Mouse (Mus musculus) lung, adult 2 months (tissue): Measurements from ENCODE around the gene Gen1. TPM values are rescaled to one million over a fixed set of nuclear protein-coding genes. Genes with fewer than 3 reads are reported as not detected.

Source experiments
- DNase-seq: peaks from one replicate; pipeline ENCODE4 v3.0.0; 2022
- H3K4me1 ChIP-seq: fragments of 200-500 bp; 2 replicates; pipeline ENCODE4 v1.6.1; 2011; ENCODE audit warnings: low read length; ENCODE audit not compliant: control insufficient read depth, insufficient read depth
- H3K4me3 ChIP-seq: fragments of 200-500 bp; replicated peaks from 2 replicates; pipeline ENCODE3; 2011; ENCODE audit warnings: low read depth, mild to moderate bottlenecking, control low read depth, low read length; ENCODE audit errors: extremely low read depth
- CTCF ChIP-seq: fragments of 200-500 bp; IDR thresholded peaks from 2 replicates; pipeline ENCODE4 v1.5.1; 2011; ENCODE audit warnings: mild to moderate bottlenecking, low read length, control low read depth; ENCODE audit not compliant: insufficient read depth
- POLR2A ChIP-seq: fragments of 200-500 bp; IDR thresholded peaks from 2 replicates; pipeline ENCODE4 v1.6.1; 2011; ENCODE audit warnings: low read depth, mild to moderate bottlenecking, control low read depth, low read length, borderline replicate concordance; ENCODE audit errors: extremely low read depth
- WGBS: fragments of 180-500 bp; shearing (Covaris S2); methylation state at CpG from one replicate; pipeline ENCODE4 v1.1.7; 2018; 5-methylcytosine and 5-hydroxymethylcytosine counted together
- polyA plus RNA-seq: library from polyadenylated mRNA; depleted of rRNA; stranded (reverse); fragments of >200 nt; gene quantifications from 2 replicates; pipeline ENCODE4 v1.2.3, GENCODE M21; 2012

Gen1 gene
- polyA plus RNA-seq, 1 experiment = 0.17 TPM

GRCm38 (mm10) chr12:11226123-11226522 lies 39.5 kb downstream of the Gen1 start:
- DNase-seq = no peak
- 53% methylated on average over 1 of the region's 1 CpGs for WGBS
- no peaks in the 10 kb centered on the region; the same call in 1 of the 2 replicates for H3K4me1 ChIP-seq
- no peak for TF ChIP-seq CTCF
- no peak for TF ChIP-seq POLR2A
- H3K4me3 ChIP-seq = no peak overlapping the region

DNA sequence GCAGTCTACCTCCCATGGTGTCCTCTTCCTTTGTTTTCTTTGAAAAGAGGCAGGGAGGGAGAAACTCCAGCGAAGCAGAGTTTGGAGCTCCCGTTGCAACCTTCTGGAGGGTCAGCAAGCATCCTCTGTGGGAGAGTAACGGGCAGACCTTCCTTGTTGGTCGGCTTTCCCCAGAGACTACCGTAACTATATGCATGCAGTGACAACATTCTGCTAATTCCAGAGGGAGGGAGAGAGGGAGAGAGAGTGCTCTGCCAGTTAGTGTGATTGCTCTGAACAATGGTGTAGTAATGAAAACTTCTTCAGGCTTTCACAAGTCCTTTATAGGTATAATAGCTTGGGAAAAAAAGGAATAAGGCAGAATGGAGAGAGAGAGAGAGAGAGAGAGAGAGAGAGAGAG lies 40.9 kb downstream of the Gen1 start:
- H3K4me1 ChIP-seq = no peaks in the 10 kb centered on the region; the same call in 1 of the 2 replicates
- WGBS = 23% methylated on average over 5 of the region's 5 CpGs
- TF ChIP-seq POLR2A = no peak
- no peak for TF ChIP-seq CTCF
- DNase-seq = no peak
- H3K4me3 ChIP-seq = no peak overlapping the region

- Histone ChIP-seq H3K4me1 (no peaks in the 10 kb centered on the region; the same call in 1 of the 2 replicates), H3K4me3 (no peak overlapping the region)
- no peak for DNase-seq
- WGBS = 68% methylated on average over 10 of the region's 10 CpGs
- TF ChIP-seq POLR2A = no peak
- no peak for TF ChIP-seq CTCF
Measured at GRCm38 (mm10) chr12:11223090-11223489, 42.5 kb downstream of the Gen1 start.

- 72% methylated on average over 3 of the region's 3 CpGs for whole genome bisulfite sequencing
- no peak overlapping the region for H3K4me3 ChIP-seq
- no peak for TF ChIP-seq CTCF
- no peak for TF ChIP-seq POLR2A
- DNase-seq = no peak
- no peaks in the 10 kb centered on the region; the same call in 1 of the 2 replicates for H3K4me1 ChIP-seq
Measured at GRCm38 (mm10) chr12:11222566-11222965, 43.0 kb downstream of the Gen1 start.

DNA sequence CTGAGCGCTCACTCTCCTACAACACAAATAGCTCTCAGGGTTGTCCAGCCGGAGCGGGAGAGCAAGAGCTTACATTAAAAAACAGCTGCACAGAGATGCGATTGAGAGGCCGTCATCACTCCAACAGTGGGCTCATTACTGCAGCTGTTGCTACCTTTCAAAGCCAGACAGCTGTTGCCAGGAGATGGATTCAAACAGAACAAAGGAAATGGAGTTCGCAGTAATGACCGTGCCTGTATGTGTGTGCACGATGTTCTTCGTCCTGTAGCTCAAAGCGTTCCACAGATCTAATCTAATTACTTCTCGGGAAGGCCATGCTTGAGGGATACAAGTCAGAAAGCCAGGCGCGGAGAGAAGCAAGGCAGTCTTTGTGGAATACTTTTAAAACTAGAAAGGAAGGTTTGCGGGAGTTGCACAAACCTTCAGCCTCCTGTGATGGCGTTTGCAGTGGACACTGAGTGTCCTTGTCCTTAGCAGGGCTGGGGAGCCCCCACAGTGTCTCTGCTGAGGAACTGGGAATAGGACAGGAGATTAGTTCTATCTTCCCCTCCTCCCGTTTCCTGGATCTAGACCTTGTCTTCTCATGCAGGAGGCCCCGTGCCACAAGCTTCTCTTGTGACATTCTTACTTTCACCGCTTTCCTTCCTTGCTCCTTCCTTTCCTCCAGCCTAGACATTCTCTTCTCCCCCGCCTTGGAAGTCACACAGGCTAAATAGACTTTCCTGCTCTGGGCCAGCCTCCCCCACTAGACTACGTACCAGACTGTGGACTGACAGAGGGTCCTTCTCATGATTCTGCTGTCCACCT lies 43.9 kb downstream of the Gen1 start:
- TF ChIP-seq CTCF (no peak), POLR2A (no peak)
- 56% methylated on average over 20 of the region's 20 CpGs for WGBS
- DNase-seq = no peak

DNA sequence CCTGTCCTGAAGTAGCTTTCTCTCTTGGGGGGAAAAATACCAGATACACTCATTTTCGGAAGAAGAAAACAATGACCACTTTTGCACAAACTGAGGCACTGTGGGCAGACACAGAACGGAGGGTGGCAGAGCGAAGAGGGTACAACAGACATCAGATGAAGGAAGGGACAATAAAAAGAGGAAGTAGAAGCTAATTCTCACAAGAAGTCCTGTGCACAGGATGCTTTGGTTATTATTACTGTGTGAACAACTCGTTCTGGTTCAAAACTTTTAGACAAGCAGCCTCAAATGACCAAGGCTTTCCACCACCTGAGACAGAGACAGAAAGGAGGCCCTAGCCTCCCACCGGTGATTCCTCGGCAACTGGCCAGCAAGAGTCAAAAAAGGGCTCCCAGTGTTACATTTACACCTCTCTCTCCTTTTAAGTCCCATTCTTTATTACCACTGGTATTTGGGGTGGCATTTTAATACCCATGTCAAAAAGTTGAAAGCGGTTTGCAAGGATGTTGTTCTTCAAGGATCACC lies 47.8 kb downstream of the Gen1 start:
- DNase-seq = no peak
- WGBS = 58% methylated on average over 7 of the region's 7 CpGs
- no peaks in the 10 kb centered on the region for H3K4me1 ChIP-seq
- TF ChIP-seq CTCF = no peak
- no peak for TF ChIP-seq POLR2A
- H3K4me3 ChIP-seq = no peak overlapping the region

More for the DNA sequence above, 43.9 kb downstream of the Gen1 start:
- H3K4me1 ChIP-seq = no peaks in the 10 kb centered on the region; the same call in 1 of the 2 replicates
- H3K4me3 ChIP-seq = no peak overlapping the region

- H3K4me3 ChIP-seq = no peak overlapping the region
- WGBS = 73% methylated on average over 3 of the region's 3 CpGs
- no peak for TF ChIP-seq CTCF
- TF ChIP-seq POLR2A = no peak
- no peak for DNase-seq
- H3K4me1 ChIP-seq = no peaks in the 10 kb centered on the region
Measured at GRCm38 (mm10) chr12:11216454-11216853, 49.1 kb downstream of the Gen1 start.

DNA sequence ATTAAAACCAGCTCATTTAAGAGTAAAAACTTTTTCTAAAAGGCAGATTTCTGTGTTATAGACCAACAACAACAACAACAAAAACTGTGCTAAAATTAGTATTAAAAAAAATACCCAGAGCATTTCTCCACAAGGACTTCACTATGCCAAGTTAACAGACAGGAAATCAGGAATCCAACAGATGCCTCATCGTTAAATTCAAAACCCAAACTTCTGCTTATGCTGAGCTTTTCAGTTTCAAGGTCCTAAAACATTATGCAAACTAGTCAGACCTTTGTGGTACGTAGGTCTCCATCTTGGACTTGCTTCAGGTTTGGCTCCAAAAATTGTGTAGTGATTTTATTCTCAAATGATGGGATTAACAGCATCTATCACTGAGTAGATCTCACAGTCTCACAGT lies 50.0 kb downstream of the Gen1 start:
- no peak overlapping the region for H3K4me3 ChIP-seq
- TF ChIP-seq POLR2A (no peak), CTCF (no peak)
- 56% methylated on average over 2 of the region's 2 CpGs for WGBS

DNA sequence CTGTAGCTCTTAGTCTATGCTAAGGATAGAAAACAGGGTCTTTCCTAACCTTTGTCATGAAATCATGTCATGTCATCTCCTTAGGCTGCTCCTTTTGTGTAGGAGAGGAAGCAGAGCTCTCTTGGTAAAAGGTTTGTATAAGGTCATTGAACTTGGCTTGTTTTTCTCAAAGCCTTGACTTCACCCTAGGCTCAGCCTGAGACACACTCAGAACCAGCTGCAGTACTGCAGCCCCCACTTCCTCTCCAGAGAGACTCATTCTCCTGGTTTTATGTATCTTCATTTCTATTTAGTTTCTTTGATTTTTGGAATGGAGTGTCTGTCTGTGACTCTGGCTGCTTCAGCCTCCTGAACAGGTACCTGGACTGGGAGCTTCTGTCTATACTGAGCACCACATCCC lies 50.8 kb downstream of the Gen1 start:
- no peaks in the 10 kb centered on the region for H3K4me1 ChIP-seq
- no peak for DNase-seq
- H3K4me3 ChIP-seq = no peak overlapping the region
- no peak for TF ChIP-seq CTCF
- no peak for TF ChIP-seq POLR2A

More for the DNA sequence above, 50.0 kb downstream of the Gen1 start:
- no peak for DNase-seq
- no peaks in the 10 kb centered on the region for H3K4me1 ChIP-seq

DNA sequence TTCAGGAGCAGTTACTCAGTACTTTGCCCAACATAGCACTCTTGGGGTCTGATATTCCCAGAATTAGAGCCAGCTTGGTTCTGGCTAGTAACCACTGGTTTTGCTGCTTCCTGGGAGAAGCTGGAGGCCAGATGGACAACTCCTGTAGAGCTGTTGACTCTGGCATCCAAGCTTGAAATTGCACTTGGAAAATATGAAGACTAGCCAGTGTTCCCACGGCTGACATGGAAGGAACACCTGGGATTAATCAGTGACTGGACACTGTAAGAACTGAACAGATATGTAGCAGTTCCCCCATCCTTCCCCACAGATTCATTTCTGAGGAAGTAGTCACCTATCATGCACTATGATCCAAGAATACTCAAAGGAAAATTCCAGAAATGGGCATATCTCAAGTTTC lies 52.7 kb downstream of the Gen1 start:
- WGBS = 67% methylated on average over 1 of the region's 1 CpGs

More for the DNA sequence above, 52.7 kb downstream of the Gen1 start:
- no peak overlapping the region for H3K4me3 ChIP-seq
- no peak for DNase-seq
- H3K4me1 ChIP-seq = no peaks in the 10 kb centered on the region
- TF ChIP-seq CTCF = no peak
